Mouse (Mus musculus) midbrain, embryonic 15.5 days (tissue): ENCODE measurements at regions not wholly inside any gene's neighbourhood (a gene's known extent, or its start where the extent isn't known, plus 50 kb on each side); places are given as distances from the start of the nearest gene placed in this dataset.
A peak's percentile ranks its signal among the peaks of the same experiment; 100 is the strongest.

Experiments used
- ATAC-seq: fragments of 200-750 bp; cut with Nextera tagmentation; replicated peaks from 2 replicates; pipeline ENCODE4 v1.8.0; 2017; ENCODE audit warnings: moderate TSS enrichment
- H3K27ac ChIP-seq: fragments of 300-500 bp; sonication (generic); 2 replicates; pipeline ENCODE4 v1.5.1; 2015; ENCODE audit warnings: mild to moderate bottlenecking, inconsistent platforms
- H3K27me3 ChIP-seq: fragments of 300-500 bp; sonication (generic); replicated peaks from 2 replicates; pipeline ENCODE4 v1.6.1; 2015; ENCODE audit warnings: inconsistent platforms
- H3K36me3 ChIP-seq: fragments of 300-500 bp; sonication (generic); replicated peaks from 2 replicates; pipeline ENCODE4 v1.6.1; 2015; ENCODE audit warnings: inconsistent platforms
- H3K4me1 ChIP-seq: fragments of 300-500 bp; sonication (generic); 2 replicates; pipeline ENCODE4 v1.6.1; 2015; ENCODE audit warnings: inconsistent platforms
- H3K4me2 ChIP-seq: fragments of 300-500 bp; sonication (generic); 2 replicates; pipeline ENCODE4 v1.6.1; 2015; ENCODE audit warnings: inconsistent platforms, mild to moderate bottlenecking, moderate library complexity
- H3K4me3 ChIP-seq: fragments of 300-500 bp; sonication (generic); 2 replicates; pipeline ENCODE4 v1.5.1; 2015; ENCODE audit warnings: mild to moderate bottlenecking, inconsistent platforms
- H3K9ac ChIP-seq: fragments of 300-500 bp; sonication (generic); 2 replicates; pipeline ENCODE4 v1.6.1; 2015; ENCODE audit warnings: mild to moderate bottlenecking, inconsistent platforms
- H3K9me3 ChIP-seq: fragments of 300-500 bp; sonication (generic); 2 replicates; pipeline ENCODE4 v1.6.1; 2016; ENCODE audit warnings: inconsistent platforms
- WGBS: fragments of 180-500 bp; shearing (Covaris S2); methylation state at CpG from one replicate; pipeline ENCODE4 v1.1.7; 2015; ENCODE audit warnings: mixed read lengths; 5-methylcytosine and 5-hydroxymethylcytosine counted together

DNA sequence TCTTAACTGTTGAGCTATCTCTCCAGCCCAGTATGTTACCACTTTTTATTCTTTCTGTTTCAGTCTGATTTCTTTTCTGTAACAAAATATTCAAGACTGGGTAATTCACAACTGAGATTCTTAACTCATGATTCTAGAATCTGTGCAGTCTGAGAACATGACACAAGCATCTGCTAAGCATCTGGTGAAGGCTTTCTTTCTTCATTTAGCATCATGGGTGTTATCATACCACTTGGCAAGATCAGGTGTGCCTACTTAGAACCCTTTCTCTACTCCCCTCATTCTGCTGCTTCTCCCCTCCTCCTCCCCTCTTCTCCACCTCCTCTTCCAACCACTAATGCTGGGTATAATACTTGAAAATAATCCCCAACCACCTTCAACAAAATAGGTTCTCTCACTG, 62.1 kb upstream of the Pfn2 start:
- Histone ChIP-seq H3K9ac (no peak overlapping the region), H3K36me3 (no peaks in the 10 kb centered on the region), H3K9me3 (no peaks in the 10 kb centered on the region), H3K4me3 (no peak overlapping the region), H3K4me1 (no peaks in the 10 kb centered on the region), H3K27ac (no peak overlapping the region), H3K27me3 (no peaks in the 10 kb centered on the region), H3K4me2 (no peak overlapping the region)
- no peak for ATAC-seq

DNA sequence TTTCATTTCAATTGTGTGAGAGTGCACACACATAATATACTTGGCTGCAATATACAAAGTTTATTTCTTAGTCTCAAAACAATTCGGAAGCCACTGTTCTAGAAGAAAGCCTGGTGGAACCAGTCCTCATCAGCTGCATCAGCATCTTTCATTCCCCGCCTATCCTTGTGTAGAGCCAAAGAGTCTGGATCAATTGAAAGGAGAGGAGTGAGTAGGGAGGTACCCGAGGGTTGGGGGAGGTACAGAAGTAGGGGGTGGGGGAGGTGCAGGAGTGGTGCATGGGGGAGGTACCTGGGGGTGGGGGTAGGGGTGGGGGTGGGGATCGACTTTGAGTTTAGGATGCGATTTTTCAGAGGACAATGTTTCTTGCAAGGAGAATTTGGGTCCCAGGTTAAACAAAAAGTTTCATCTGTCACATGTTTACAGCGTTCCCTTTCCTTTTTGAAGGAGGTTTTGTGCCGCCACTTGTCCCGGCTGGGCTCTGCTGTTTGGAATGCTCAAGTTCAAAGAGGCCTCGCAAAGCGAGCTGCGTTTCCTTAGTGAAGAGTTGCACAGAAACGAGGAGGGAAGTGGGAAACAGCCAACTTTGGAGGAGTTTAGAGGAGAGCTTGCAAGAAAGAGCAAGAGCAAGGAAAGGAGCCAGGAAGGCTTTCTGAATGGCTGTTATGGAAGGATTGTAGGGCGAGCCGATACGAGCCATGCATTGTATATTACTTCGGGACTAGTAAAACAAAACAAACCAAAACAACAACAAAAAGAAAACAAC, 64.1 kb upstream of the Pfn2 start:
- Histone ChIP-seq H3K27ac (peak overlapping the region; percentile 29; the same call in 1 of the 2 replicates), H3K4me3 (no peak overlapping the region), H3K36me3 (no peaks in the 10 kb centered on the region), H3K27me3 (no peaks in the 10 kb centered on the region), H3K4me1 (no peaks in the 10 kb centered on the region), H3K9ac (no peak overlapping the region), H3K9me3 (no peaks in the 10 kb centered on the region), H3K4me2 (no peak overlapping the region; the same call in 1 of the 2 replicates)
- 23% methylated on average over 16 of the region's 16 CpGs for WGBS
- peak; percentile 74 for ATAC-seq

DNA sequence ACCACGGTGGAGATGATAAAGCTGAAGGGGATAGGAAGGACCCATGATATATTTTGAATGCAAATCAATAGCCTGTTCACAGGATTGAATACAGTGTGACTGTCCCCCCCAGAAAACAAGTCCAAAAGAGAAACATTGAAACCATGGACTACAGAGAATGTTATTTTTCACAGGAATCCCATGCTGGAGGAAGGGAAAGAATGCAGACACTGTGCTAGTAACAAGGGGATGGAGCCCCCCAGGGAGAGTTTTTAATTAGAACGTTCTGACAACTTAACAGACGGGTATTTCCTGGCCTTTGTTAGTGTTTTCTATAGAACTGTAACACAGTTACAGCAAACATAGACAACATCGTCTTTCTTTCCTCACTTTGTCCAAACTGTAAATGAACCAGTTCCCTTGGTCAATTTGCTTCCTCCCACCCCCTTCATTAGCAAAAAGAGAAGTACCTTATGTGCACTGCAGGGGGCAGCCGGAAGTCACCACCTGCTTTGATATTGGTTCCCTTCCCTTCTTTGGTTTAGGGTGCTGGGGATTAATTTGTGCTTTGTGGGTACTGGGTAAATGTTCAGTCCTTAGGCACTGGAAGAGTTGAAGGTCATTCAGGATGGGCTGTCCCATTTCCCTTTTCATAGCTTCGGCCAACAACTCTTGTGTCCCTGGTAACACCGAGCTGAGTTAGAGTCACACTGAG, 64.9 kb upstream of the Pfn2 start:
- Histone ChIP-seq H3K4me2 (no peak overlapping the region; the same call in 1 of the 2 replicates), H3K4me1 (no peaks in the 10 kb centered on the region), H3K27me3 (no peaks in the 10 kb centered on the region), H3K36me3 (no peaks in the 10 kb centered on the region), H3K9ac (no peak overlapping the region), H3K9me3 (no peaks in the 10 kb centered on the region), H3K27ac (peak overlapping the region; percentile 29; the same call in 1 of the 2 replicates), H3K4me3 (no peak overlapping the region)
- ATAC-seq, result no peak
- 60% methylated on average over 7 of the region's 7 CpGs for WGBS

DNA sequence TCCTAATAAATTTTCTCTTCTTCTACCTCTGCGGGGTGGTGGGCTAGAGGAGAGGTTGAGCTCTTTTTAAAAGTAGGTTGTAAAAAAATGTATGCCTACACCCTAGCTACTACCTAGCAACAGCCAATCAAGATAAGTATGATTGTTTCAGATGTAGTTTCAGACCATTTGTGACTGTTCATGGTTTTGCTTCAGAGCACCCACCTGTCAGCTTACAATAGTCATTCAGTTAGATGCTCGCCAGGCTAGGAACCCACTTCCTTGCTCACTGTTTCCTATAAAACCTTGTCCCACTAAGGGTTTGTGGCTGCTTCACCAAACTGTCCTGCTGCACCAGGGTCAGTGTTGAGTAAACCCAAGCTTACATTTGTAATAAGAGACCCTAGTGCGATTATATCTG, 66.8 kb upstream of the Pfn2 start:
- no peak overlapping the region for H3K4me2 ChIP-seq
- H3K36me3 ChIP-seq, result no peaks in the 10 kb centered on the region
- no peak overlapping the region for H3K27ac ChIP-seq
- no peak overlapping the region for H3K4me3 ChIP-seq
- no peaks in the 10 kb centered on the region for H3K9me3 ChIP-seq
- WGBS, result 89% methylated on average over 3 of the region's 3 CpGs
- no peak overlapping the region for H3K9ac ChIP-seq
- no peak for ATAC-seq
- H3K27me3 ChIP-seq, result no peaks in the 10 kb centered on the region
- no peaks in the 10 kb centered on the region for H3K4me1 ChIP-seq

DNA sequence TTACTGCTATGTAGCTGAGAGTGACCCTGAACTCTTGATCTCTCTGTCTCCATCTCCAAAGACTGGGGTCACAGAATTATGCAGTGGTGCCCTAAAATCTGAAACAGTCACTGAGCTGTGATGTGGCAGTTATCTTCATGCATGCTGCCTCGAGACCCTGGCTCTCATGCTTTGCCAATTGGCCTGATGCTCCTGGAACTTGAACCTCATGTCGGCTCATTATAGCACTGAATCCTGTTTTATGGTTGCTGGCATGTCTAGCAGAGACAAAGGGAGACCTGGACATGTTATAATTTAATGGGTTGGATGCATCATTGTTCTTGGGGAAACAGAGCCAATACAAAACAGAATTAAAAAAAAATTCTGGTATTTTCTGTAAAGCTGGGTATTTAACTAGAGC, 71.0 kb upstream of the Pfn2 start:
- 66% methylated on average over 2 of the region's 2 CpGs for WGBS
- no peaks in the 10 kb centered on the region for H3K27me3 ChIP-seq
- ATAC-seq, result 0 out of 2 replicates have a peak, but pooled peaks have one; percentile 11
- H3K9me3 ChIP-seq, result no peaks in the 10 kb centered on the region
- H3K4me2 ChIP-seq, result no peak overlapping the region
- H3K27ac ChIP-seq, result no peak overlapping the region
- no peaks in the 10 kb centered on the region for H3K36me3 ChIP-seq
- H3K4me1 ChIP-seq, result no peaks in the 10 kb centered on the region
- no peak overlapping the region for H3K9ac ChIP-seq
- no peak overlapping the region for H3K4me3 ChIP-seq

DNA sequence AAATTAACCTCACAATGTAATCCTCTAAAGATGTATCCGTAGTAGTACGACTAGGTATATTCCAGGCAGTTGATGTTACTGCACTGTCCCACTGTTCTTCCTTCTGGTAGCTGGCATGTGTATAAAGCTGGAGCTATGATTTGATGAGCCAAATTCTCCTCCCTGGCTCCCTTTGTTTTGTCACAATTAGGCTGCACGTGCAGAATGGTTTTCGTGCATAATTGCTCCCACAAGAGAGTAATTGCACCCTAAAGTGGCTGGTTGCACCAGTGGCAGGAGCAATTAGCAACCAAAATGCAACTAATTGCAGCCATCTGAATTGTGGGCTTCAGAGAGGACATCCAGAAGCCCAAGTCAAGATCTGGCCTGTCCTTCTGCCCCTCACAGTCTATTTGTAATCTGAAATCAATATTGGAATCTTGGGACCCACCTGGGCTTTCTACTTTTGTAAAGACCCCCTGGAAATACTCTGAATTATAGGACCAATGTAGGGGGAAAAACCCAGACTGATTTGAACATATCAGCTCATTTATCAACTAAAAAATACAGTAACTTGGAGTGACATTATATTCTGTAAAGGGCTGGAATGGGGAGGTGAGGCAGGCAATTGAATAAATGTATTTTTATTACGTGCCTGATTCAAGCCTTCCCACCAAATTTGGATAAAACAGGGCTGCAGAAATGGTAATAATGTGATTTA, 71.7 kb upstream of the Pfn2 start:
- Histone ChIP-seq H3K27me3 (no peaks in the 10 kb centered on the region), H3K4me3 (no peak overlapping the region), H3K9me3 (no peaks in the 10 kb centered on the region), H3K27ac (no peak overlapping the region), H3K9ac (no peak overlapping the region), H3K4me1 (no peaks in the 10 kb centered on the region), H3K36me3 (no peaks in the 10 kb centered on the region), H3K4me2 (no peak overlapping the region)
- peak; percentile 71; the same call in 1 of the 2 replicates for ATAC-seq
- WGBS, result 55% methylated on average over 5 of the region's 5 CpGs

DNA sequence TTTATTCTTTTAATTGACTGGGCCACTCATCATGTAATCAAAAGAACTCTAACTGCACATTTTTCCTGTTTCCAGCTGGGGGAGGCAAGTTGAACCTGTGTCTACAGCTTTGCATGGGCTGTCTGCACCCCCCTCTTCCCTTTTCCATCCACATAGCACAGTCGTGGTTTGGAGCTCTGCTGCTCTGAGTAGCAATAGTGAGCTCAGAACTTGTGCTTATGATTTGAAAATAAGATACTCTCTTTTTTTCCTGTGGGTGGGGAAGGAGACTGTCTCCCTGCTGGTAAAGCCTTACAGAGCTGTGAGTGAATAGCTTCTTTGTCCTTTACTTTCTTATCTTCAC, 72.2 kb upstream of the Pfn2 start:
- Histone ChIP-seq H3K36me3 (no peaks in the 10 kb centered on the region), H3K4me3 (no peak overlapping the region), H3K27me3 (no peaks in the 10 kb centered on the region), H3K4me1 (no peaks in the 10 kb centered on the region), H3K9ac (no peak overlapping the region), H3K4me2 (no peak overlapping the region), H3K27ac (no peak overlapping the region), H3K9me3 (no peaks in the 10 kb centered on the region)
- ATAC-seq, result no peak
- 33% methylated on average over 1 of the region's 1 CpGs for WGBS

DNA sequence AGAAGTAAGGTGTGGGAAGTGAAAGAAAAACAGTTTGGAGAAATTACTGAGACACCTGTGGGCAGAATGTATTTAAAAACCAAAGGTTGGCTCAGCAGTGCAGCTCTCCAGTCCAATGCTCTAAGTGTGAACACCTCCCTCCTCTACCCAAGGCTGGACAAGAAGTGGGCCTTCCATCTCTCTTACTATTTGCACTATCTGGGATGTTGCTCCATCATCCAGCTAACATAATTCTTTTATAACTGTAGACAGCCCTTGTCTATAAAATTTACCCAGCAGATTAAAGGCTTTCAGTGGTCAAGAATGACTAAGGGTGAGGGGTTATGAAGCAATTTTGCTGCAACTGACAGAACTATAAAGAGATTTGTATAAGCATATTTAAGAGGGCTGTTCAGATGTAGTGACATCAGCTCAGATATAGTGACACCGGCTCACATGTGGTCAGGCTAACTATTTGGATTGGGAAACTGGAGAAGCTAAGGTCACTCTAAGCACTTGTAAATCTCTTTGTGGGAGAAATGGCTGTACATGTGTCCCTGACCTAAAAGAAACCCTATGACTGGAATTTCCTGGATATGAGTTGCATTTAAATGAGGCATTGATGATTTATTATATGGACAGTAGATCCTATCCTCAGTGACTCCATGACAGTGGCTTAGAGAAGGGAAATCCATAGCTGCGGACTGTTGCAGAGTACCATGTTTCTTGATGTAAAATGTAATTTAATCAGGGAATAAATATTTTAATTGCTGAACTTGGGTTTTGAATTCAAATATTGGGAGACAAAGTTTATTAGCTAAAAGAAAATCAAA, 73.4 kb upstream of the Pfn2 start:
- no peaks in the 10 kb centered on the region for H3K27me3 ChIP-seq
- H3K9me3 ChIP-seq, result 0 out of 2 replicates have a peak, but pooled peaks cover under 1% of the 10 kb centered on the region
- no peak for ATAC-seq
- 89% methylated on average over 2 of the region's 2 CpGs for WGBS
- H3K4me2 ChIP-seq, result no peak overlapping the region
- no peaks in the 10 kb centered on the region for H3K36me3 ChIP-seq
- no peak overlapping the region for H3K9ac ChIP-seq
- no peak overlapping the region for H3K27ac ChIP-seq
- no peak overlapping the region for H3K4me3 ChIP-seq
- no peaks in the 10 kb centered on the region for H3K4me1 ChIP-seq

DNA sequence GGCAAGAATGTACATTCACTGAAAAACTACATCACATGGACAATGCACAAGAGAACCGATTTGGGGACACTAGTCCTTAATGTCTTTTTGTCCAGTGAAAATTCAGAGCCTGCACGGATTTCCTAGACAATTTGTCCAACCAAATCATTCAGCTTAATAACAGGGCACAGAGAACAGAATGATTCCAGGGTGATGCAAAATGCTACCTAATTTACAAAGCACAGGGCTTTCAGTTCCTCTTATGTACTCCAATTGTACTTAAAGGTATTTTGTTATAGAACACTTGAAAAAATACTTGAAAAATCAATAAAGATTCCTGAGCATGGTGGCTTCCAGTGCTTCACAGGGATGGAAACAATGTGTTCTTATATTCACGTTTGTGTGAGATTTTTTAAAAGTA, 75.2 kb upstream of the Pfn2 start:
- Histone ChIP-seq H3K4me2 (no peak overlapping the region), H3K4me1 (no peaks in the 10 kb centered on the region), H3K27me3 (no peaks in the 10 kb centered on the region), H3K4me3 (no peak overlapping the region), H3K36me3 (no peaks in the 10 kb centered on the region), H3K9me3 (0 out of 2 replicates have a peak, but pooled peaks cover 2% of the 10 kb centered on the region), H3K9ac (no peak overlapping the region), H3K27ac (no peak overlapping the region)
- no peak for ATAC-seq
- WGBS, result 77% methylated on average over 3 of the region's 3 CpGs

DNA sequence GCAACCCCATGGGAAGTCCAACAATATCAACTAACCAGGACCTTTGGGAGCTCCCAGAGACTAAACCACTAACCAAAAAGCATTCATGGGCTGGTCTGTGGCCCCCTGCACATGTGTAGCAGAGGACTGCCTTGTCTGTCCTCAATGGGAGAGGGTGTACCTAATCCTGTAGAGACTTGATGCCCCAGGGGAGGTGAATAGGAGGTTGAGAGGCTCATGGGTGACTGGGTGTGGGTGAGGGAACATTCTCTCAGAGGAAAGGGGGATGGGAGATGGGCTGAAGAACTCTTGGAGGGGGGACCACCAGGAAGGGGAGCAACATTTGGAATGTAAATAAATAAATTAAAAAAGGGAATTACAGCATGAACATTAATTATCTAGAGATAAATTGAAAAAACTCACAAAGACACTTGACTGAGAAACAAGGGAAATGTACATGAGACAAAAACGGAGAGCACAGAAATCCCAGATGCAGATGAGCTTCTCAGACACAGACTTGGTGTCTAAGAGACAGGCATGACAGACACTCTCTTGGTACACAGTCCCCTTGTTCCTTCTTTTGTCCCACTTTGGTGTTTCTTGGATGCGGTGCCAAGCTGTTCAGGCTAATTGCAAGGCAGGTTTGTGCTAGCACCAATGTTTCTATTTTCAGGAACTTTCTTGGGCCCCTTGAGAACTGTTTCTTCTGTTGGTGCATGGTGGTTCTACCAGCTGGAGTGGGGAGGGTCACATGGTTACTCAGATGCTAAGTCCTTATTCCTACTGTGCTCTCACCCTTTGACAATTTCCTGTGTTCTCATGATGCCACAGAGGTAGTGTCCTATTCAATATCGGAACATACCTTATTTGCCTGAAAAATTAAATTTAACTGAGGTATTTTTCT, 85.0 kb upstream of the Pfn2 start:
- H3K4me2 ChIP-seq, result no peak overlapping the region
- H3K4me3 ChIP-seq, result no peak overlapping the region
- H3K27ac ChIP-seq, result no peak overlapping the region
- H3K4me1 ChIP-seq, result no peaks in the 10 kb centered on the region
- no peaks in the 10 kb centered on the region for H3K9me3 ChIP-seq
- ATAC-seq, result no peak
- 83% methylated on average over 3 of the region's 3 CpGs for WGBS
- H3K27me3 ChIP-seq, result no peaks in the 10 kb centered on the region
- H3K36me3 ChIP-seq, result no peaks in the 10 kb centered on the region
- H3K9ac ChIP-seq, result no peak overlapping the region

DNA sequence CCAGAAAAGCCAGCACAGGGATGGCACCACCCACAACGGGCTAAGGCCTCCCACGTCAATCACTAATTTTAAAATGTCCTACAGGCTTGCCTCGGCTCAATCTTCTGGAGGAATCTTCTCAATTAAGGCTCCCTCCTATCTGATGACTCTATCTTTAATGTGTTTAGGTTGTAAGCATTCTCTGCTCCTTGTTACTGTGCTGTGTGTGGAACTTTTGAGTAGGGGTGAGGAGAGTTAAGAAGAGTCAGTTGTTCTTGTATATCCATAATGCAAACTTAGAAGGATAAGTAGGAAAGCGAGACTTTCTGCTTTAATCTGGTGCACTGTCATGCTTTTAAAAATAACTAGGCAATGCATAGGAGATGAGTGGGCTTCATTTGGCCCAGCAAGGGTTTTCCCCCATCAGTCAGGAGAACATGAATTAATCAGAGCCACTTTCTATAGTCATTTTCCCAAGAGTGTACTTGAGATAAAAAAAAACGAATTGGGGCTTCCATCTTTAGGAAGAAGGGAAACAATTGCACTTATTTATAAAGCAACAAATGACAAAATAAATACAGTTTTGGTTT, 87.2 kb upstream of the Pfn2 start:
- H3K9me3 ChIP-seq, result no peaks in the 10 kb centered on the region
- no peak overlapping the region for H3K9ac ChIP-seq
- H3K4me3 ChIP-seq, result no peak overlapping the region
- WGBS, result 63% methylated on average over 5 of the region's 5 CpGs
- no peaks in the 10 kb centered on the region for H3K27me3 ChIP-seq
- no peaks in the 10 kb centered on the region for H3K36me3 ChIP-seq
- no peaks in the 10 kb centered on the region for H3K4me1 ChIP-seq
- H3K27ac ChIP-seq, result no peak overlapping the region
- H3K4me2 ChIP-seq, result no peak overlapping the region
- ATAC-seq, result no peak
